Mouse (Mus musculus) G1E (cell line): ENCODE data around the gene Tut1. TPM values are rescaled to one million over a fixed set of nuclear protein-coding genes. Genes with fewer than 3 reads are reported as not detected.

Experiments
- ATAC-seq: 2 replicates; pipeline ENCODE4 v1.8.0; 2016; ENCODE audit warnings: mild to moderate bottlenecking; ENCODE audit not compliant: insufficient number of reproducible peaks, poor library complexity, low FRiP score, severe bottlenecking; ENCODE audit errors: extremely low read depth
- DNase-seq: peaks from one replicate; pipeline ENCODE4 v3.0.0; 2012; ENCODE audit warnings: low spot score
- H3K27me3 ChIP-seq: 2 replicates; pipeline ENCODE4 v1.6.1; 2012; ENCODE audit warnings: mild to moderate bottlenecking, low read length, inconsistent platforms; ENCODE audit not compliant: insufficient read depth
- H3K36me3 ChIP-seq: replicated peaks from 2 replicates; pipeline ENCODE3; 2012; ENCODE audit warnings: mild to moderate bottlenecking, inconsistent platforms
- H3K4me1 ChIP-seq: 2 replicates; pipeline ENCODE4 v1.6.1; 2012; ENCODE audit warnings: low read depth, low read length, inconsistent platforms, mixed read lengths; ENCODE audit not compliant: insufficient read depth
- H3K4me3 ChIP-seq: 2 replicates; pipeline ENCODE4 v1.5.1; 2012; ENCODE audit warnings: low read depth, mild to moderate bottlenecking, inconsistent platforms, low read length, moderate library complexity, mixed read lengths
- H3K9me3 ChIP-seq: replicated peaks from 2 replicates; pipeline ENCODE4 v1.6.1; 2012; ENCODE audit warnings: inconsistent platforms
- CTCF ChIP-seq: IDR thresholded peaks from 2 replicates; pipeline ENCODE4 v1.5.1; 2012; ENCODE audit warnings: low read depth, low read length, inconsistent platforms, mixed read lengths
- GATA1 ChIP-seq: IDR thresholded peaks from 2 replicates; pipeline ENCODE4 v1.6.1; 2012; ENCODE audit warnings: borderline replicate concordance, low read length, inconsistent platforms, mixed read lengths
- GATA2 ChIP-seq: IDR thresholded peaks from 2 replicates; pipeline ENCODE4 v1.6.1; 2012; ENCODE audit warnings: low read depth, low read length, inconsistent platforms, borderline replicate concordance
- POLR2AphosphoS5 ChIP-seq: IDR thresholded peaks from 2 replicates; pipeline ENCODE4 v1.6.1; 2012; ENCODE audit warnings: low read depth, low read length, inconsistent platforms; ENCODE audit not compliant: insufficient replicate concordance
- TAL1 ChIP-seq: conservative IDR thresholded peaks from 2 replicates; pipeline ENCODE4 v1.6.1; 2012; ENCODE audit warnings: low read depth, low read length, inconsistent platforms, mixed read lengths
- polyA plus RNA-seq: library from polyadenylated mRNA; stranded (reverse); fragments of >175 nt; gene quantifications from 2 replicates; pipeline ENCODE4 v1.2.3, GENCODE M21; 2012
- total RNA-seq, 2 experiments: library from RNA; stranded (forward) in 1 of 2; stranded (reverse) in 1 of 2; fragments of 200-1000 nt in 1 of 2; fragments of >200 nt in 1 of 2; fragmentation: Nextera tagmentation in 1 of 2; gene quantifications; 2 replicates each; pipeline ENCODE4 v1.2.3; 2014 to 2017

Gene Tut1
- total RNA-seq (2014; fragmentation: Nextera tagmentation), result 17.8 and 25.6 TPM in 2 replicates
- total RNA-seq (2017), result 32.3 and 37.3 TPM in 2 replicates
- 60.9 and 74.1 TPM in 2 replicates for polyA plus RNA-seq

DNA sequence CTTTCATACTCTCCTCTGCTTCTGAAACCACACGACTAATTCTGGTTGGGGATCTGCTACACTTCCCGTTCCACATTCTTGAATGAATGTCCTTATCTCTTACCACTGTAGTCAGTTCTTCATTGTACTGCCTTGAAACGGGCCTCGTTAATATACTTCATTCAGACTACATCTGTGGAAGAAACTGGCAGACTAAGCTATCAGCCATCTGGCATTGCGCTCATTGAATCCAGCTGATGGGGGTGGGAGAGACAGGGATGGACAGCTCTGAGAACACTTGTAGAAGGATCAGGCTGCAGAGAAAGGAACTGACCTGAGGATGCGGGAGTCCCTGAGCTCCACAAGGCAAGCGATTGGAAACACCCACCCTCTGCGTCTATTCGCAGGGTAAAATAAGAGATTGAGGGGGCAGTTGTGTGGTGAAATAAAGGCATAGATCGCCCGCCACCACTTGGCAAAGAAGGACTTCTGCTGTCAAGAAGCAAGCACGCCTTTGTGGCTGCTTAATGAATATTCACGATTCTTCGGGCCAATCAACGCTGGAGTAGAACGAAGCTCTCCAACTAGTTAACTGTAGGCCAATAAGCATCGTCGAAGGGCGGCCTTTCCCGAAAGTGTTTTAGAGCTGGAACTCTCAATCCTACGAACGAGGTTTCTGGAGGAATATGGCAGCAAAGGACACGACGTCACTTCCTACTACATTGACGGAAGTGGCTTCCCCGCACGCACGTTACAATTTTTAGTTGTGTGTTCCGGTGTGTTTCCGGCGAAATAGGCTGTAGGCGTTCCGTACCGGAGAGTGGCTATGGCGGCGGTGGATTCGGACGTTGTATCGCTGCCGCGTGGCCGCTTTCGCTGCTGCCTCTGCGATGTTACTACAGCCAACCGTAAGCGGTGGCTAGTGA, at the start of gene Tut1:
Gene Tut1 (plus strand): TSS at position 713 of the 905 bp plus-strand sequence.
- peaks cover 78% of the 10 kb centered on the region for H3K36me3 ChIP-seq
- H3K27me3 ChIP-seq, result no peaks in the 10 kb centered on the region
- peaks cover 66% of the 10 kb centered on the region for H3K4me1 ChIP-seq
- DNase-seq (peak; percentile 76), ATAC-seq (peak; percentile 92)
- TF ChIP-seq GATA1 (no peak), POLR2AphosphoS5 (0 out of 2 replicates have a peak, but pooled peaks have one; percentile 74)
- peak within 1 kb of the TSS; percentile 78 for H3K4me3 ChIP-seq
- no peaks in the 10 kb centered on the region for H3K9me3 ChIP-seq

DNA sequence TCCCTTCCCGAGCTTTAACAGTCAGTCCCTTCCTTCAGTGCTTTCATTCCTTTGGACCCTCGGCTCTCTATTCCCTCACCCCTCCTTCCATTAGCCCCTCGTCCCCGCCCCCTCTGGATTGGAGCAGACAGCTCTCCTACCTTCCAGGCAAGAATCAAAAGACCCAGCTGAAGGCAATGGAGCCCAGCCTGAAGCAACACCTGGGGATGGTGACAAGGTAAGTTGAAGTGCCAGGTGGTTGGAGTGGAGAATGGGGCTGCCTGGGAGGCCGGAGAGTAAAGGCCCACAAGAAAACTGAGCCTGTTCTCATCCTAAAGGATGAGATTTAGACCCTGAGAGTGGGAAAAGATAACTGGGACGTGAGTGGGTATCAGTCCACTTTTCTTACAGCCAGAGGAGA, 45.1 kb upstream of the Tut1 start:
- H3K9me3 ChIP-seq, result no peaks in the 10 kb centered on the region
- no peak for TF ChIP-seq POLR2AphosphoS5
- TF ChIP-seq TAL1, result no peak
- no peak for TF ChIP-seq CTCF
- no peak for TF ChIP-seq GATA2
- TF ChIP-seq GATA1, result no peak
- H3K4me3 ChIP-seq, result no peak overlapping the region
- DNase-seq (no peak), ATAC-seq (no peak)
- H3K36me3 ChIP-seq, result peaks cover 98% of the 10 kb centered on the region
- peaks cover 13% of the 10 kb centered on the region for H3K4me1 ChIP-seq
- no peaks in the 10 kb centered on the region for H3K27me3 ChIP-seq

DNA sequence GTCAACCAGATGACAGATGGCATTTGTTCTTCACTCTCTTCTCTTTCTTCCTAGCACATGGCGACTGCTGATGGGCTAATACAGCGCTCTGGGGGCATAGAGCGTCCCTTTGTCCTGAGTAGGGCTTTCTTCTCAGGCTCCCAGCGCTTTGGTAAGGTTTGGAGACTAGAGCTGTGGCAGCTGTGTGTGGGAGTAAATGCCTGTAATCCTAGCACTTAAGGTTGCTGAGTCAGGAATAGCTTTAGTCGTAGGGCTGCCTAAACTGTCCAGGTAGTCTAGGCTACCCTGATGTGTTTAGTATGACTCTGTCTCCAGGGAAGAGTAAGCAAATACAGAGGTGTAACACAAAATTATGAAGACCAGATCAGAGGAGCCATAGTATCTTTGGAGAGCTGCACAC, 41.8 kb upstream of the Tut1 start:
- ATAC-seq (no peak), DNase-seq (no peak)
- no peaks in the 10 kb centered on the region for H3K9me3 ChIP-seq

DNA sequence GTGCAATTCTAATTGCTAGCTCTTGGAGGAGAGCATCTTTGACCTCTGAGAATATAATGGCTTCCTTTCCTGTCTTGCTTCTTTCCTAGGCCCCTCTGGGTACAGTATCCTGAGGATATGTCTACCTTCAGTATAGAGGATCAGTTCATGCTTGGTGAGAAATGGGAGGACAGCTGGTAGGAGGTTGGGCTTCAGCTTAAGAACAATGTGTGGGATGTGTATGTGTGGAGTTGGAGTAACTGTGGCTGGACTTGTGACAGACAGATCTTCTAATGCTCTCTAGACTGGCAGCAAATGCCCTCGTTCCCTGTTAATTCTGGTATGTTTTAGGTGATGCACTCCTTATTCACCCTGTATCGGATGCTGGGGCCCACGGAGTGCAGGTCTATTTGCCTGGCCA, 39.4 kb upstream of the Tut1 start:
- DNase-seq, result no peak
- Histone ChIP-seq H3K9me3 (no peaks in the 10 kb centered on the region), H3K36me3 (peaks cover 86% of the 10 kb centered on the region), H3K4me1 (peaks cover 5% of the 10 kb centered on the region; the same call in 1 of the 2 replicates), H3K27me3 (no peaks in the 10 kb centered on the region), H3K4me3 (no peak overlapping the region)
- no peak for TF ChIP-seq TAL1
- no peak for TF ChIP-seq CTCF
- TF ChIP-seq GATA1, result no peak
- ATAC-seq, result no peak

More for the DNA sequence above, 41.8 kb upstream of the Tut1 start:
- H3K4me3 ChIP-seq, result no peak overlapping the region
- peaks cover 100% of the 10 kb centered on the region for H3K36me3 ChIP-seq
- TF ChIP-seq CTCF (no peak), GATA2 (no peak), GATA1 (no peak)
- no peaks in the 10 kb centered on the region for H3K27me3 ChIP-seq
- H3K4me1 ChIP-seq, result peaks cover 10% of the 10 kb centered on the region

DNA sequence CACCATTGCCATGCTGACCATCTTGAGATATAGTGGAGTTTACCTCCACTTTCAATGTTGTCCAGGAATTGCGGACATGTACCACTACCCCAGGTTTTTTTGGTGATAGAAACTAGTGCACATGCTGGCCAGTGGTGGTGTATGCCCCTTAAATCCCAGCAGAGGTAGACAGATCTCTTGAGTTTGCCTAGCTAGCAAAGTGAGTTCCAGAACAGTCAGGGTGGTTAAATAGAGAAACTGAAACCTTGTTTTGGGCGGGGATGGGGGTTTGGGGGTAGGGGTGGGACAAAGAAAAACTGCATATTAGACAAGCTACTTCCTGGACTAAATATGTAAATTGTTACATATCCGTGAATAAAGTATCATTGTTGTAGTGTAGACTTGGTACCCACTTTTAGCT, 34.6 kb upstream of the Tut1 start:
- DNase-seq (no peak), ATAC-seq (no peak)
- TF ChIP-seq CTCF (no peak), POLR2AphosphoS5 (no peak), TAL1 (no peak)
- no peaks in the 10 kb centered on the region for H3K27me3 ChIP-seq
- peaks cover 57% of the 10 kb centered on the region for H3K36me3 ChIP-seq
- H3K9me3 ChIP-seq, result no peaks in the 10 kb centered on the region
- H3K4me3 ChIP-seq, result no peak overlapping the region
- peaks cover 45% of the 10 kb centered on the region for H3K4me1 ChIP-seq

DNA sequence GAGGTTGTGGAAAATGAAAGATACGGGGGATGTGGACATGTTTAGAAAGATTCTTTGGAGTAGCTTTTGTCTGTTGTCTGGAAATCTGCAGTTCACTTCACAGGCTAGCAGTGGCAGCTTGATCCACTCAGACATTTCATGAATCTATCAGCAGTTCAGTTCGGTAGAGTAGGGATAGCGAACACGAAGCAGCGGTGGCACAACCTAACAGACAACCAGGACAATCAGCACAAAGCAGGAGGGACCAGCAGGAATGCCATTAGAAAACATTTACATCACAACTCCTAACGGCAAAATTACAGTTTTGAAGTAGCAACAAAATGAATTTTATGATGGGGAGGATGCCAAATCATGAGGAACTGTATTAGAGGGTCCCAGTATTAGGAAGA, 34.0 kb upstream of the Tut1 start:
- H3K4me3 ChIP-seq, result peak overlapping the region; percentile 85
- no peak for TF ChIP-seq GATA1
- no peak for TF ChIP-seq GATA2
- no peak for DNase-seq
- ATAC-seq, result no peak
- H3K9me3 ChIP-seq, result no peaks in the 10 kb centered on the region
- H3K27me3 ChIP-seq, result no peaks in the 10 kb centered on the region
- peaks cover 56% of the 10 kb centered on the region for H3K36me3 ChIP-seq
- H3K4me1 ChIP-seq, result peaks cover 51% of the 10 kb centered on the region

DNA sequence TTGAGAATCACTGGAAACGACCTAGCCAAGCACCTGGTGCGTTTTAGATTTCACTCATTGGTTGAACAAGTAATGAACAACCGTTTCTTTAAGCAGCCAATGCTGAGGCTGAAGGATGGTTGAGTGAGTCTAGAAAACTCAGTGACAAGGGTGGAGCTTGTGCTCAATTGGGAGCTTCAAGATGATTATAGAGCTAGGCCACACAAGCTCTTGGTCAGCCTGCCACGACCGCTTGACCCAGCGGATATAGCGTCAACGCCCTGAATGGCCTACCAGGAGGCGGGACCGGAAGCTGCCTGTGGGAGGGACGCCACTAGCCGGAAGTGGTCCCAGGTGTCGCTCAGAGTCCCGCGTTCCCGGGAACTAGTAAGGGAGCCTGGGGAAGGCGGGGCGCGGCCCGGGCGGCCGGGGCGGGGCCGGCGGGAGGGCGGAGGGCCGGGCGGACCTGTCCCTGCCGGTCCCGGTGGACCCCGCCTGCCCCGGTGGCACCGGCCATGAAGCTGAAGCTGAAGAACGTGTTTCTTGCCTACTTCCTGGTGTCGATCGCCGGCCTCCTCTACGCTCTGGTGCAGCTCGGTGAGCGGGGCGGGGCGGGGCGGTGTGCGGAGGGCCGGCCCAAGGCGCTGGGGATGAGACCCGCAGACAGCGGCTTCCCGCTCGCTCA, 33.4 kb upstream of the Tut1 start, which contains the start of gene B3gat3:
Gene B3gat3 (plus strand): TSS at position 302 of the 664 bp plus-strand sequence.
- ATAC-seq (peak; percentile 85), DNase-seq (peak; percentile 74)
- peaks cover 53% of the 10 kb centered on the region for H3K4me1 ChIP-seq
- peaks cover 53% of the 10 kb centered on the region for H3K36me3 ChIP-seq
- no peak for TF ChIP-seq TAL1
- no peak for TF ChIP-seq GATA1
- no peak for TF ChIP-seq CTCF
- no peak for TF ChIP-seq POLR2AphosphoS5
- TF ChIP-seq GATA2, result no peak
- H3K4me3 ChIP-seq, result peak within 1 kb of the TSS; percentile 85
- no peaks in the 10 kb centered on the region for H3K27me3 ChIP-seq
- H3K9me3 ChIP-seq, result no peaks in the 10 kb centered on the region
